Mouse (Mus musculus) G1E (cell line): ENCODE measurements around the gene Ring1. TPM values are rescaled to one million over a fixed set of nuclear protein-coding genes. Genes with fewer than 3 reads are reported as not detected.

Experiments
- ATAC-seq: 2 replicates; pipeline ENCODE4 v1.8.0; 2016; ENCODE audit warnings: mild to moderate bottlenecking; ENCODE audit not compliant: insufficient number of reproducible peaks, poor library complexity, low FRiP score, severe bottlenecking; ENCODE audit errors: extremely low read depth
- DNase-seq: peaks from one replicate; pipeline ENCODE4 v3.0.0; 2012; ENCODE audit warnings: low spot score
- H3K27me3 ChIP-seq: 2 replicates; pipeline ENCODE4 v1.6.1; 2012; ENCODE audit warnings: mild to moderate bottlenecking, low read length, inconsistent platforms; ENCODE audit not compliant: insufficient read depth
- H3K36me3 ChIP-seq: replicated peaks from 2 replicates; pipeline ENCODE3; 2012; ENCODE audit warnings: mild to moderate bottlenecking, inconsistent platforms
- H3K4me1 ChIP-seq: 2 replicates; pipeline ENCODE4 v1.6.1; 2012; ENCODE audit warnings: low read depth, low read length, inconsistent platforms, mixed read lengths; ENCODE audit not compliant: insufficient read depth
- H3K4me3 ChIP-seq: 2 replicates; pipeline ENCODE4 v1.5.1; 2012; ENCODE audit warnings: low read depth, mild to moderate bottlenecking, inconsistent platforms, low read length, moderate library complexity, mixed read lengths
- H3K9me3 ChIP-seq: replicated peaks from 2 replicates; pipeline ENCODE4 v1.6.1; 2012; ENCODE audit warnings: inconsistent platforms
- CTCF ChIP-seq: IDR thresholded peaks from 2 replicates; pipeline ENCODE4 v1.5.1; 2012; ENCODE audit warnings: low read depth, low read length, inconsistent platforms, mixed read lengths
- GATA1 ChIP-seq: IDR thresholded peaks from 2 replicates; pipeline ENCODE4 v1.6.1; 2012; ENCODE audit warnings: borderline replicate concordance, low read length, inconsistent platforms, mixed read lengths
- GATA2 ChIP-seq: IDR thresholded peaks from 2 replicates; pipeline ENCODE4 v1.6.1; 2012; ENCODE audit warnings: low read depth, low read length, inconsistent platforms, borderline replicate concordance
- POLR2AphosphoS5 ChIP-seq: IDR thresholded peaks from 2 replicates; pipeline ENCODE4 v1.6.1; 2012; ENCODE audit warnings: low read depth, low read length, inconsistent platforms; ENCODE audit not compliant: insufficient replicate concordance
- TAL1 ChIP-seq: conservative IDR thresholded peaks from 2 replicates; pipeline ENCODE4 v1.6.1; 2012; ENCODE audit warnings: low read depth, low read length, inconsistent platforms, mixed read lengths
- polyA plus RNA-seq: library from polyadenylated mRNA; stranded (reverse); fragments of >175 nt; gene quantifications from 2 replicates; pipeline ENCODE4 v1.2.3, GENCODE M21; 2012
- total RNA-seq, 2 experiments: library from RNA; stranded (forward) in 1 of 2; stranded (reverse) in 1 of 2; fragments of 200-1000 nt in 1 of 2; fragments of >200 nt in 1 of 2; fragmentation: Nextera tagmentation in 1 of 2; gene quantifications; 2 replicates each; pipeline ENCODE4 v1.2.3; 2014 to 2017

Gene Ring1
- total and polyA plus RNA-seq, 3 experiments, result 8.4 to 46.4 (median 10.9) TPM

- Histone ChIP-seq H3K27me3 (no peaks in the 10 kb centered on the region), H3K4me3 (peak overlapping the region; percentile 15; the same call in 1 of the 2 replicates), H3K9me3 (no peaks in the 10 kb centered on the region), H3K36me3 (peaks cover 78% of the 10 kb centered on the region), H3K4me1 (peaks cover 64% of the 10 kb centered on the region)
- ATAC-seq (no peak), DNase-seq (peak; percentile 58)
- TF ChIP-seq GATA1 (no peak), CTCF (peak; percentile 69), GATA2 (no peak)
Observed at GRCm38 (mm10) chr17:34034064-34034463, 9.6 kb upstream of the Ring1 start.

- no peak for ATAC-seq
- H3K4me1 ChIP-seq, result peaks cover 64% of the 10 kb centered on the region
- H3K36me3 ChIP-seq, result peaks cover 79% of the 10 kb centered on the region
- no peak for DNase-seq
- TF ChIP-seq GATA1 (no peak), GATA2 (no peak), CTCF (no peak), POLR2AphosphoS5 (no peak), TAL1 (no peak)
- peak overlapping the region; percentile 91 for H3K4me3 ChIP-seq
- H3K27me3 ChIP-seq, result no peaks in the 10 kb centered on the region
- H3K9me3 ChIP-seq, result no peaks in the 10 kb centered on the region
Observed at GRCm38 (mm10) chr17:34033441-34033840, 9.0 kb upstream of the Ring1 start.

DNA sequence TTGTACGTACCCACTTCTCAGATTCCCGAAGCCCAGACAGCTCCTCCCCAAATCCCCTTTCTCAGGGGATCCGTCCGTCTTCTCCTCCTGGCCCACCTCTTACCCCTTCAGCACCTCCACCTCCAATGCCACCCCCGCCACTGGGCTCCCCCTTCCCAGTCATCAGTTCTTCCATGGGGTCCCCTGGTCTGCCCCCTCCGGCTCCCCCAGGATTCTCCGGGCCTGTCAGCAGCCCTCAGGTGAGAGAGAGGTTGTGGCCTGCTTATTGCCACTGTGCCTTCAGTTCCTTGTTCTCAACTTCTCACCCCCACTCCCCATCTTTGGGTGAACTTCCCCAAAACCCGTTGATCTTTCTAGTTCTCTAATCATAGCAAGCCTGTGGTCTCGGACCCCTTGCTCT, 8.3 kb upstream of the Ring1 start:
- H3K4me1 ChIP-seq, result peaks cover 65% of the 10 kb centered on the region
- no peak for ATAC-seq

GRCm38 (mm10) chr17:34032174-34032632, 7.7 kb upstream of the Ring1 start:
- no peaks in the 10 kb centered on the region for H3K9me3 ChIP-seq
- H3K4me1 ChIP-seq, result peaks cover 68% of the 10 kb centered on the region
- peak overlapping the region; percentile 91 for H3K4me3 ChIP-seq
- peaks cover 73% of the 10 kb centered on the region for H3K36me3 ChIP-seq
- DNase-seq (peak; percentile 84), ATAC-seq (no peak)
- TF ChIP-seq CTCF (no peak), TAL1 (no peak), POLR2AphosphoS5 (no peak), GATA2 (no peak), GATA1 (no peak)
- H3K27me3 ChIP-seq, result no peaks in the 10 kb centered on the region

More for the DNA sequence above, 8.3 kb upstream of the Ring1 start:
- TF ChIP-seq POLR2AphosphoS5 (no peak), TAL1 (no peak), GATA1 (no peak), CTCF (no peak), GATA2 (no peak)
- Histone ChIP-seq H3K27me3 (no peaks in the 10 kb centered on the region), H3K9me3 (no peaks in the 10 kb centered on the region), H3K4me3 (peak overlapping the region; percentile 91), H3K36me3 (peaks cover 79% of the 10 kb centered on the region)
- peak; percentile 72 for DNase-seq

GRCm38 (mm10) chr17:34031465-34032173, 7.1 kb upstream of the Ring1 start, which contains the start of the genes Slc39a7 and Rxrb:
TSS of gene Slc39a7 (minus strand) at chr17:34031682.
TSS of gene Rxrb (plus strand) at chr17:34031812.
- Histone ChIP-seq H3K27me3 (no peaks in the 10 kb centered on the region), H3K4me3 (peak within 1 kb of the TSS; percentile 91), H3K36me3 (peaks cover 73% of the 10 kb centered on the region), H3K4me1 (peaks cover 72% of the 10 kb centered on the region), H3K9me3 (no peaks in the 10 kb centered on the region)
- DNase-seq (peak; percentile 98), ATAC-seq (peak; percentile 46)
- TF ChIP-seq POLR2AphosphoS5 (no peak), CTCF (no peak), GATA1 (no peak), TAL1 (no peak), GATA2 (no peak)

GRCm38 (mm10) chr17:34030861-34031326, 6.4 kb upstream of the Ring1 start:
- H3K4me3 ChIP-seq, result peak overlapping the region; percentile 91
- no peaks in the 10 kb centered on the region for H3K9me3 ChIP-seq
- TF ChIP-seq GATA1, result no peak
- TF ChIP-seq GATA2, result no peak
- no peak for TF ChIP-seq TAL1
- no peak for TF ChIP-seq POLR2AphosphoS5
- no peak for TF ChIP-seq CTCF
- ATAC-seq (no peak), DNase-seq (no peak)
- peaks cover 73% of the 10 kb centered on the region for H3K36me3 ChIP-seq
- H3K27me3 ChIP-seq, result no peaks in the 10 kb centered on the region
- H3K4me1 ChIP-seq, result peaks cover 75% of the 10 kb centered on the region
